Mouse (Mus musculus) cerebellum, adult 2 months (tissue): Measurements from ENCODE around the gene Mpdu1. TPM values are rescaled to one million over a fixed set of nuclear protein-coding genes. Genes with fewer than 3 reads are reported as not detected.

Experiments used
- DNase-seq, 2 experiments: peaks; one replicate each; pipeline ENCODE4 v3.0.0; 2021
- H3K27ac ChIP-seq: fragments of 200-500 bp; 2 replicates; pipeline ENCODE4 v1.5.1; 2012; ENCODE audit warnings: low read length, control low read depth, inconsistent platforms; ENCODE audit not compliant: insufficient read depth
- H3K27me3 ChIP-seq: fragments of 200-500 bp; 2 replicates; pipeline ENCODE4 v1.6.1; 2012; ENCODE audit warnings: inconsistent platforms, mild to moderate bottlenecking, low read length, moderate library complexity; ENCODE audit not compliant: control insufficient read depth, insufficient read depth
- H3K4me1 ChIP-seq: fragments of 200-500 bp; 2 replicates; pipeline ENCODE4 v1.6.1; 2011; ENCODE audit warnings: low read length; ENCODE audit not compliant: control insufficient read depth, insufficient read depth
- H3K4me3 ChIP-seq: fragments of 200-500 bp; replicated peaks from 2 replicates; pipeline ENCODE3; 2011; ENCODE audit warnings: mild to moderate bottlenecking, low read depth, low read length, control low read depth; ENCODE audit not compliant: insufficient read depth
- CTCF ChIP-seq: fragments of 200-500 bp; IDR thresholded peaks from 2 replicates; pipeline ENCODE4 v1.5.1; 2011; ENCODE audit warnings: low read depth, mild to moderate bottlenecking, control low read depth, low read length, moderate library complexity, borderline replicate concordance; ENCODE audit not compliant: insufficient read depth
- POLR2A ChIP-seq: fragments of 200-500 bp; IDR thresholded peaks from 2 replicates; pipeline ENCODE4 v1.6.1; 2011; ENCODE audit warnings: low read length, control low read depth, borderline replicate concordance; ENCODE audit not compliant: insufficient read depth
- WGBS: fragments of 180-500 bp; shearing (Covaris S2); methylation state at CpG from one replicate; pipeline ENCODE4 v1.1.7; 2018; 5-methylcytosine and 5-hydroxymethylcytosine counted together
- polyA plus RNA-seq: library from polyadenylated mRNA; depleted of rRNA; stranded (reverse); fragments of >200 nt; gene quantifications from 2 replicates; pipeline ENCODE4 v1.2.3, GENCODE M21; 2012

The Mpdu1 gene
- polyA plus RNA-seq, 1 experiment, result 120 TPM

- H3K4me1 ChIP-seq, result peaks cover 36% of the 10 kb centered on the region
- H3K4me3 ChIP-seq, result no peak overlapping the region
- DNase-seq, result peak; percentile 79 to 83
- no peaks in the 10 kb centered on the region for H3K27me3 ChIP-seq
- no peak for TF ChIP-seq CTCF
- no peak for TF ChIP-seq POLR2A
- WGBS, result 2% methylated on average over 4 of the region's 4 CpGs
- H3K27ac ChIP-seq, result peak overlapping the region; percentile 100; the same call in 1 of the 2 replicates
These were observed 23.9 kb upstream of the Mpdu1 start for GRCm38 (mm10) chr11:69686377-69686776.

- no peaks in the 10 kb centered on the region for H3K27me3 ChIP-seq
- DNase-seq, result peak; percentile 89 to 92
- peak within 1 kb of the TSS; percentile 100 for H3K27ac ChIP-seq
- no peak for TF ChIP-seq CTCF
- TF ChIP-seq POLR2A, result peak; percentile 51; the same call in 1 of the 2 replicates
- H3K4me1 ChIP-seq, result peaks cover 36% of the 10 kb centered on the region
- H3K4me3 ChIP-seq, result peak within 1 kb of the TSS; percentile 52
- WGBS, result 5% methylated on average over 10 of the region's 10 CpGs
These were observed 23.2 kb upstream of the Mpdu1 start, which contains the start of gene Tnfsf13 for GRCm38 (mm10) chr11:69685526-69686148. TSS of gene Tnfsf13 (minus strand) at chr11:69685784.

GRCm38 (mm10) chr11:69684936-69685335, 22.5 kb upstream of the Mpdu1 start:
- WGBS, result 48% methylated on average over 6 of the region's 6 CpGs
- H3K4me1 ChIP-seq, result peaks cover 36% of the 10 kb centered on the region
- DNase-seq, result peak in 1 of 2 experiments; percentile 51
- TF ChIP-seq CTCF (no peak), POLR2A (no peak)
- no peaks in the 10 kb centered on the region for H3K27me3 ChIP-seq
- no peak overlapping the region for H3K4me3 ChIP-seq
- peak overlapping the region; percentile 100 for H3K27ac ChIP-seq

- H3K27ac ChIP-seq, result peak overlapping the region; percentile 12; the same call in 1 of the 2 replicates
- H3K4me1 ChIP-seq, result peaks cover 36% of the 10 kb centered on the region
These were observed 21.8 kb upstream of the Mpdu1 start for GRCm38 (mm10) chr11:69684128-69684745.

GRCm38 (mm10) chr11:69683576-69683975, 21.1 kb upstream of the Mpdu1 start:
- TF ChIP-seq CTCF, result no peak
- TF ChIP-seq POLR2A, result no peak
- no peak for DNase-seq
- peaks cover 36% of the 10 kb centered on the region for H3K4me1 ChIP-seq
- no peak overlapping the region for H3K4me3 ChIP-seq
- no peaks in the 10 kb centered on the region for H3K27me3 ChIP-seq
- no peak overlapping the region for H3K27ac ChIP-seq
- 84% methylated on average over 7 of the region's 7 CpGs for WGBS

More at GRCm38 (mm10) chr11:69684128-69684745, 21.8 kb upstream of the Mpdu1 start:
- no peak for TF ChIP-seq CTCF
- 62% methylated on average over 12 of the region's 12 CpGs for WGBS
- Histone ChIP-seq H3K4me3 (no peak overlapping the region), H3K27me3 (no peaks in the 10 kb centered on the region)
- peak in 1 of 2 experiments; percentile 46 for DNase-seq

GRCm38 (mm10) chr11:69682840-69683533, 20.5 kb upstream of the Mpdu1 start:
- peak overlapping the region; percentile 73; the same call in 1 of the 2 replicates for H3K27ac ChIP-seq
- H3K4me1 ChIP-seq, result peaks cover 36% of the 10 kb centered on the region
- WGBS, result 10% methylated on average over 12 of the region's 12 CpGs

GRCm38 (mm10) chr11:69682209-69682839, 19.9 kb upstream of the Mpdu1 start:
- Histone ChIP-seq H3K27ac (peak overlapping the region; percentile 56; the same call in 1 of the 2 replicates), H3K4me1 (peaks cover 36% of the 10 kb centered on the region), H3K4me3 (peak overlapping the region; percentile 53), H3K27me3 (no peaks in the 10 kb centered on the region)
- no peak for TF ChIP-seq CTCF
- no peak for TF ChIP-seq POLR2A
- WGBS, result 15% methylated on average over 24 of the region's 24 CpGs
- DNase-seq, result peak in 1 of 2 experiments; percentile 38

More at GRCm38 (mm10) chr11:69682840-69683533, 20.5 kb upstream of the Mpdu1 start:
- no peak overlapping the region for H3K4me3 ChIP-seq
- TF ChIP-seq CTCF (peak; percentile 93), POLR2A (no peak)
- H3K27me3 ChIP-seq, result no peaks in the 10 kb centered on the region
- peak; percentile 86 to 93 for DNase-seq
